Mouse (Mus musculus) midbrain, embryonic 13.5 days (tissue): Measurements from ENCODE around the gene Mafb. TPM values are rescaled to one million over a fixed set of nuclear protein-coding genes. Genes with fewer than 3 reads are reported as not detected.

Source experiments
- ATAC-seq: fragments of 200-750 bp; cut with Nextera tagmentation; 2 replicates; pipeline ENCODE4 v1.8.0; 2017; ENCODE audit warnings: mild to moderate bottlenecking, moderate TSS enrichment, moderate library complexity
- H3K27ac ChIP-seq: fragments of 300-500 bp; sonication (generic); 2 replicates; pipeline ENCODE4 v1.5.1; 2015; ENCODE audit warnings: inconsistent platforms, mild to moderate bottlenecking, moderate library complexity
- H3K27me3 ChIP-seq: fragments of 300-500 bp; sonication (generic); 2 replicates; pipeline ENCODE4 v1.6.1; 2015; ENCODE audit warnings: mild to moderate bottlenecking, inconsistent platforms
- H3K36me3 ChIP-seq: fragments of 300-500 bp; sonication (generic); 2 replicates; pipeline ENCODE4 v1.6.1; 2015; ENCODE audit warnings: mild to moderate bottlenecking, inconsistent platforms
- H3K4me1 ChIP-seq: fragments of 300-500 bp; sonication (generic); replicated peaks from 2 replicates; pipeline ENCODE4 v1.6.1; 2015; ENCODE audit warnings: inconsistent platforms
- H3K4me2 ChIP-seq: fragments of 300-500 bp; sonication (generic); replicated peaks from 2 replicates; pipeline ENCODE4 v1.6.1; 2015; ENCODE audit warnings: moderate library complexity, mild to moderate bottlenecking, inconsistent platforms
- H3K4me3 ChIP-seq: fragments of 300-500 bp; sonication (generic); replicated peaks from 2 replicates; pipeline ENCODE4 v1.5.1; 2015; ENCODE audit warnings: mild to moderate bottlenecking, inconsistent platforms
- H3K9ac ChIP-seq: fragments of 300-500 bp; sonication (generic); replicated peaks from 2 replicates; pipeline ENCODE4 v1.6.1; 2015; ENCODE audit warnings: mild to moderate bottlenecking, inconsistent platforms
- H3K9me3 ChIP-seq: fragments of 300-500 bp; sonication (generic); 2 replicates; pipeline ENCODE4 v1.6.1; 2016; ENCODE audit warnings: mild to moderate bottlenecking, inconsistent platforms
- WGBS: fragments of 180-500 bp; shearing (Covaris S2); methylation state at CpG from one replicate; pipeline ENCODE4 v1.1.7; 2015; 5-methylcytosine and 5-hydroxymethylcytosine counted together
- polyA plus RNA-seq: library from polyadenylated mRNA; unstranded; fragments of >200 nt; fragmentation: Nextera tagmentation; extraction: Ambion mirVana; gene quantifications from 2 replicates; pipeline ENCODE4 v1.2.1, GENCODE M21; 2015

The Mafb gene
- 4.7 and 5.9 TPM in 2 replicates for polyA plus RNA-seq

DNA sequence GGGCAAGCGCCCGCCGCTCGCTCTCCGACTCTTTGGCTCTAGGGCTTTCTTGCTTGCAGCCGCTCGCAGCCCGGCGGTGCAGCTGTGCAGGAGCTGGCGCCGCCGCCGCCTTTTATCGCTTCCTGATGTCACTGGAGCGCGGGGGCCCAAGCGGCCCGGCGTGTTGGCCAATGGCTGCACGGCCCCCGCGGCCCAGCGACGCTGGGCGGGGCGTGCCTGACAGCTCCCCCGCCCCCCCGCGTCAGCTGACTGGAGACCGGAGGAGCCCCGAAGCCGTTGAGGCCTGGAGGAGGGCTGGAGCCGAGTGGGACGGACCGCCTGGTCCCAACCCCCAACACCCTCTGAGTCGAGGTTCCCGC is at the start of gene Mafb:
Mafb (minus strand) TSS at position 86 of the 359 bp plus-strand sequence.
- Histone ChIP-seq H3K4me2 (peak within 1 kb of the TSS; percentile 89), H3K9me3 (no peaks in the 10 kb centered on the region), H3K27me3 (peaks cover 74% of the 10 kb centered on the region), H3K9ac (peak within 1 kb of the TSS; percentile 83), H3K4me1 (peaks cover 51% of the 10 kb centered on the region), H3K4me3 (peak within 1 kb of the TSS; percentile 60), H3K36me3 (no peaks in the 10 kb centered on the region), H3K27ac (peak within 1 kb of the TSS; percentile 91)
- peak; percentile 92 for ATAC-seq
- WGBS = 2% methylated on average over 37 of the region's 37 CpGs

DNA sequence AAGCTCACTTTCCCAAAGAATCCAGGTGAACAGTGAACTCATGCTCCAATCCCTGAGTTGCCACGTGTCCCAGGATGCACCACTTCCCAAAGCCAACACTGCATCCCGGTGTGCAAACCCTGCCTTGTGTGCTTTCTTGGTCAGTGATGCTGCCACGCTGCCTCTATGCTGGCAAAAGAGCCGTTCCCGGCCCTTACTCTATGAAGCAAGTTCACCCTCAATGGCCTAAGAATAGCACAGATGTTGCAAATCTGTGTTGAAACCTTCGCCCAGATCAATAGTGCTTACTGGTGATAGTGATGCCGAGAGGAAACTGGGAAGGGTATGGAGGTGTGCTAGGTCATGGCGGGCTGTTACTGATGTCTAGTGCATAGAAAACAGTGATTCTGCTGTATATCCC is 48.3 kb upstream of the Mafb start:
- no peak overlapping the region for H3K9ac ChIP-seq
- no peak overlapping the region for H3K4me3 ChIP-seq
- H3K4me2 ChIP-seq = no peak overlapping the region
- no peaks in the 10 kb centered on the region for H3K9me3 ChIP-seq
- no peaks in the 10 kb centered on the region for H3K27me3 ChIP-seq
- ATAC-seq = no peak
- H3K27ac ChIP-seq = no peak overlapping the region
- H3K36me3 ChIP-seq = no peaks in the 10 kb centered on the region
- 88% methylated on average over 8 of the region's 8 CpGs for WGBS
- H3K4me1 ChIP-seq = peaks cover 3% of the 10 kb centered on the region; the same call in 1 of the 2 replicates

DNA sequence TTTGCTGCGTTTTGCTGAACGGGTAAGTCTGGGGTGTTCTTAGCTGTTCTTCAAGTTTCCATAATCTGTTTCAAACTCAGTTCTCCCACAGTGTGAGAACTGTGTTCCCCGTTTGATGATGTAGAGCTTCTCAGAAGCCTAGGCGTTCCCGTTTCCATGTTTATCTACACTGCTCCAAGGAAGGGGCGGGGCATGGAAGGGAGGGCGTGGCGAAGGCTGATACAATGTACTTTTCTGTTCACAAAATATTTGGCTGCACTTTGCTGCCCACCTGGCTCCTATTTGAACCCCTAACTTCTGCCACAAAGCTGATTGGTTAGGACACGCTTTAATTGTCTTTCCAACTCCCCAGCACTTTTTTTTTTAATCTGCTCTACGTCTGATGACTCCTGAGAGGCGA is 47.9 kb upstream of the Mafb start:
- ATAC-seq = no peak
- Histone ChIP-seq H3K9me3 (no peaks in the 10 kb centered on the region), H3K27me3 (no peaks in the 10 kb centered on the region), H3K9ac (no peak overlapping the region), H3K4me2 (no peak overlapping the region), H3K36me3 (no peaks in the 10 kb centered on the region), H3K4me3 (no peak overlapping the region), H3K27ac (no peak overlapping the region), H3K4me1 (peaks cover 3% of the 10 kb centered on the region; the same call in 1 of the 2 replicates)
- WGBS = 93% methylated on average over 11 of the region's 11 CpGs

DNA sequence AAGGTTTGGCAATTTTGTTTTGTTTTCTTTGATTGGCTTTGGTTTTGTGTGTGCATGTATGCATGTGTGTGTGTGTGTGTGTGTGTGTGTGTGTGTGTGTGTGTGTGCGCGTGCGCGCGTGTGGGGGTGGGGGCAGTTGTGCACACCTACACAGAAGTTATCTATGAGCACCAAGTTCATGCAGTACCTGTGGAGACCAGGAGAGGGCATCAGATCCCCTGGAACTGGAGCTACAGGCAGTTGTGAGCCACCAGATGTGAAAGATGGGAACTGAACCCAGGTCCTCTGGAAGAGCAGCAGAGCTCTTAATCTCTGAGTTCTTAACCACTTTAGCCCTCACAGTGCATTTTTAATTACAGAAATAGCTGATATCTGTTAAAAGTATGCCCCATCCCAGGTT is 47.1 kb upstream of the Mafb start:
- Histone ChIP-seq H3K9me3 (no peaks in the 10 kb centered on the region), H3K27me3 (no peaks in the 10 kb centered on the region), H3K9ac (no peak overlapping the region), H3K4me3 (no peak overlapping the region), H3K4me2 (no peak overlapping the region), H3K27ac (no peak overlapping the region), H3K36me3 (no peaks in the 10 kb centered on the region), H3K4me1 (peaks cover 3% of the 10 kb centered on the region; the same call in 1 of the 2 replicates)
- ATAC-seq = no peak
- WGBS = 95% methylated on average over 5 of the region's 5 CpGs

DNA sequence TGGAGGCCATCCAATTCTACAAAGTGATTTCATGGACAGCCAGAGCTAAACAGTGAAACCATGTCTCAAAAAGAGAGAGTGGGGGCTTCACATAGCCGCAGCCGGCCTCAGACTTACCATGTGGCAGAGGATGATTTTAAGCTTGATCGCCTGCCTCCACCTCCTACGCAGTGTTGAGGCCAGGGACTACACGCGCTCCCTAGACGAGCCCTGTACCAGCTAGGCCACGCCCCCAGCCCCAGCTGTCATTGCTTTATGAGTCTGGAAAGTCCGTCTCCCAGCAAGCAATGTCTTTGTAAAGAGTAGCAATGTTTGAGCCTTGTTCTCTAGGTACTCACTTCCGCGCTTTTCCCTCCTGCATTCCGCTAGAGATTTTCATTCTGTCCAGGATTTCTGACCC is 46.2 kb upstream of the Mafb start:
- Histone ChIP-seq H3K4me3 (no peak overlapping the region), H3K4me1 (peaks cover 3% of the 10 kb centered on the region; the same call in 1 of the 2 replicates), H3K36me3 (no peaks in the 10 kb centered on the region), H3K4me2 (no peak overlapping the region), H3K9ac (no peak overlapping the region), H3K9me3 (no peaks in the 10 kb centered on the region), H3K27me3 (no peaks in the 10 kb centered on the region), H3K27ac (no peak overlapping the region)
- WGBS = 59% methylated on average over 12 of the region's 12 CpGs
- ATAC-seq = peak; percentile 69

DNA sequence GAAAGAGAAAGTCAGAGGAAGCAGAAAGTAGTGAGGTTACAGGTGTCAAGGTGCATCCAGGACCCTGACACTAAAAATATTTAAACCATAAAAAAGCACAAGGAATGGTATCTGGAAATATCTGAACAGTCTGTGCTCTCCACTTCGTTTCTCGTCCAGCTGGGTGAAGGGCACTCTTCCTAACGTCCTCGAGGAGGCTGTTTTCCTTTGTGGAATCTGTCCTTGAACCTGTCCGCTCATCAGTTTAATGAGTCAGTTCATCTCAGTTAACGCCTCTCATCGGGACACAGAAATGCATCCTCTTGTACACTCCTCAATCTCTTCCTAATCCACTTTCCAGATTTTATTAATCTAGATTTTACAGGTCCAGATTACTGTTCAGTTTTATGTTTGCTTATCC is 44.6 kb upstream of the Mafb start:
- ATAC-seq = no peak
- no peaks in the 10 kb centered on the region for H3K27me3 ChIP-seq
- H3K4me3 ChIP-seq = no peak overlapping the region
- no peak overlapping the region for H3K9ac ChIP-seq
- H3K4me2 ChIP-seq = no peak overlapping the region
- H3K36me3 ChIP-seq = no peaks in the 10 kb centered on the region
- H3K9me3 ChIP-seq = no peaks in the 10 kb centered on the region
- 79% methylated on average over 7 of the region's 7 CpGs for WGBS
- H3K4me1 ChIP-seq = peaks cover 3% of the 10 kb centered on the region; the same call in 1 of the 2 replicates
- no peak overlapping the region for H3K27ac ChIP-seq

DNA sequence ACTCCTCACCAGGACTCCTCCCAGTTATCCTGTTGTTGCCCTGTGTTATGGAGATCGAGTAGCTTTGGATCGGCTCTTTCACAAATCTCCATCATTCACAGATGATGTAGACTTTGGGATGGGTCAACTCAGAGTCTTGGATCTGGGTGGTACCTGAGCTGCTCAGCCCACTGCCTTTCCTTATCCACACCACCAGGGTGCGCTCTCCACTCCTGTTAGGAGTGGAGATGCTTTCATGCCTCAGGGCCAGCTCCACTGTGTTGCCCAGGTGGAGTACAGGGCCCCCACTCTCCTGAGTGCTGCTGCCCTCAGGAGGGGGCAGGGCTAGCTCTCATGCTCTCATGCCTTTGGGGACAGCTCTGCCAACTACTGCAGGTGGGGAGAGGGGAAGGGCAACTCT is 40.9 kb upstream of the Mafb start:
- no peaks in the 10 kb centered on the region for H3K9me3 ChIP-seq
- no peak overlapping the region for H3K27ac ChIP-seq
- H3K9ac ChIP-seq = no peak overlapping the region
- H3K4me2 ChIP-seq = no peak overlapping the region
- ATAC-seq = no peak
- H3K4me3 ChIP-seq = no peak overlapping the region
- H3K4me1 ChIP-seq = peaks cover 3% of the 10 kb centered on the region; the same call in 1 of the 2 replicates
- H3K27me3 ChIP-seq = no peaks in the 10 kb centered on the region
- no peaks in the 10 kb centered on the region for H3K36me3 ChIP-seq
- WGBS = 82% methylated on average over 3 of the region's 3 CpGs

DNA sequence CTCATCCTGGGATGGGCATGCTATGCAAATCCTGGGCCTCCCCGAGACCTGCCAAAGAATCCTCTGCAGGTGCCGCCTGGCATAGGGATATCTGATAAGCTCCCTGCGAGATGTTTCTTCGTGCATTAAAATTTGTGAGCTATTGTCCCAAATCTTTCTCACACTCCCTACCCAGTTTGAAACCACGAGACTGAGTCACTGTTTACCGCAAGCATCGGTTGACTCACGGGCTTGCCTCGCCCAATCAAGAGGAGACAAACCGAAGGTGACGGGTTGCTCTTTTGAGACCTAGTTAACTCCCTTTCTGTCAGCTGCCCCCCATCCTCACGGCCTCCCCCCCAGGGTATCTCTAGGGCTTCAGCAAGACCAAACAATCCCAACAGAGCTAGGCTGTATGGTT is 30.9 kb upstream of the Mafb start:
- 83% methylated on average over 12 of the region's 12 CpGs for WGBS
- H3K27ac ChIP-seq = no peak overlapping the region
- H3K27me3 ChIP-seq = no peaks in the 10 kb centered on the region
- ATAC-seq = no peak
- H3K4me1 ChIP-seq = peaks cover 29% of the 10 kb centered on the region
- H3K9ac ChIP-seq = no peak overlapping the region
- no peak overlapping the region for H3K4me2 ChIP-seq
- H3K9me3 ChIP-seq = no peaks in the 10 kb centered on the region
- H3K36me3 ChIP-seq = no peaks in the 10 kb centered on the region
- H3K4me3 ChIP-seq = no peak overlapping the region

DNA sequence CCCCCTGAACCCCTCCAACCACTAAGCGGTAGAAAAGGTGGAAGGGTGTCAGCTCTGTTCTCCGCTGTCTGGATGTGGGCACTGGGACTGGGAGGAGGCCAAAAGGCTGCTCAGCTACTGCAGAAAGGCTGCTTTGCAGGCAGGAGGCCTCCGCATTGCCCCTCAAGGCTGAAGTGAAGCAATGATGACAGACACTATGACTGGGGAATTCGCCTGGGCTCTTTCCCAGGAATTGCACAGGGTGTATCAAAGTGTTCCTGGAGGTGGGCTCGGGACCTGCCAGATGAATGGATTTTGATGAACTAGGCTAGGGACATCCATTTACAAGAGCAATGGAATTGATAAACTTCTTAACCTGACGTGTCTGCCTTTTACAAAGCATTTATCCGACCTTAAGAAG is 27.9 kb upstream of the Mafb start:
- Histone ChIP-seq H3K4me3 (no peak overlapping the region), H3K27me3 (no peaks in the 10 kb centered on the region), H3K4me2 (no peak overlapping the region), H3K27ac (0 out of 2 replicates have a peak overlapping the region, but pooled peaks have one; percentile 25), H3K9me3 (no peaks in the 10 kb centered on the region), H3K36me3 (no peaks in the 10 kb centered on the region), H3K9ac (no peak overlapping the region; the same call in 1 of the 2 replicates), H3K4me1 (peaks cover 29% of the 10 kb centered on the region)
- WGBS = 66% methylated on average over 7 of the region's 7 CpGs
- ATAC-seq = peak; percentile 59; the same call in 1 of the 2 replicates

DNA sequence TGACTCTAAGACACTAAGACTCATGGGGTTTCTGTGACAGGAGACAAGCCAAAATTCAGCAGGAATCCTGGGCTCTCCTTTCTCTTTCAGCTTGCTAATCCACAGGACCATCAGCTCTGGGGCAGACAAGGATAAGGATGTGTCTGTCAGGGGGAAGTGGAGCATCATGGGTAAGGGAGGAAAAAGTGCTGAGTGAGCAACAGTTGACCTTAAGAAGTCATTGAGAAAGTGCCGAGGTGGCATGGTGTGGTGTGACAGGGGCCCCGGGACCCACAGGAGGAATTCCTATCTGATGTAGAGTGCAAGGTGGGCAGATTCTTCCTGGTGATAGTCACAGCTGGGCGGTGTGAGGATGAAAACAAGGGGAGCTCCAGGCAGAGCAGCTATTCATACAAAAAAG is 25.8 kb upstream of the Mafb start:
- H3K4me2 ChIP-seq = no peak overlapping the region
- ATAC-seq = no peak
- H3K4me3 ChIP-seq = no peak overlapping the region
- peaks cover 40% of the 10 kb centered on the region for H3K4me1 ChIP-seq
- no peak overlapping the region for H3K9ac ChIP-seq
- no peaks in the 10 kb centered on the region for H3K9me3 ChIP-seq
- 81% methylated on average over 3 of the region's 3 CpGs for WGBS
- H3K36me3 ChIP-seq = no peaks in the 10 kb centered on the region
- no peak overlapping the region for H3K27ac ChIP-seq
- H3K27me3 ChIP-seq = no peaks in the 10 kb centered on the region

DNA sequence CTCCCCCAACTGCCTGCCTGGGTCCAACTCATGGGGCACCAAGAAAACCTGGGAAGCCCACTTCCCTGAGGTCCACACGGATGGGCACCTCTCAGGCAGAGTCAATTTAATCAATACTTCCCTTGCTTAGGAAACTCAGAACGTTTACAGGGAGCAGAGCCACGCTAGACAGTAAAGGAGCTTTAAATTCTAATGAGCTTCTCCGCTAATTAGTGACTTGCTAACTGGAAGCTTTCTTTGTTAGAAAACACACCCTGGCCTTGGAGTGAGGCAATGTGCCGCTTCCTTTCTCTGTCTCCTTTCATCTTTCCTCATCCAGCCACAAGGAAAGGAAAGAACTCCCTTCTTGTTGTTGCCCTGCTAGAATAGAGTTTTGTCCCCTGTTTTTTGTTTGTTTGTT is 21.7 kb upstream of the Mafb start:
- Histone ChIP-seq H3K4me1 (peaks cover 11% of the 10 kb centered on the region), H3K27ac (no peak overlapping the region), H3K9ac (no peak overlapping the region), H3K27me3 (no peaks in the 10 kb centered on the region), H3K4me3 (no peak overlapping the region), H3K9me3 (no peaks in the 10 kb centered on the region), H3K4me2 (no peak overlapping the region), H3K36me3 (no peaks in the 10 kb centered on the region)
- WGBS = 18% methylated on average over 5 of the region's 5 CpGs
- ATAC-seq = no peak

DNA sequence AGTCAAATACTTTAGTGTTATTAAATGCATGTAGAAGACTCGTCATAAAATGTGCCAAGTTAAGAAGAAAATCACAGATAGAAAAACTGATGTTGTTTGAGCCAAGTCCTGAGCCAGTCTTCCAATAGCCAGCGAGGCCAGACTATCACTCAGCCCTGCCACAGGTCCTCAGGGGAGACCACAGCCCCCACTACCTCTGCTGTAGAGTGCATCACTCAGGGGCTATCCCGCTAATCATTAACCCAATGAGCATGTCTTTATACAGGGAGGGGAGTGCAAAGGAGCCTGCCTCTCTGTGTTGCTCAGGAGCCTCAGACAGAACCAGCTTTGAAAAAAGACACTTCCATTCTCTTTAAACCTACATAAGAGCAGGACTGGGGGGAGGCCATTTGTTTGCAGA is 16.6 kb upstream of the Mafb start:
- Histone ChIP-seq H3K4me2 (no peak overlapping the region), H3K4me3 (no peak overlapping the region), H3K9ac (no peak overlapping the region), H3K4me1 (peaks cover 2% of the 10 kb centered on the region), H3K9me3 (no peaks in the 10 kb centered on the region), H3K27ac (no peak overlapping the region), H3K36me3 (no peaks in the 10 kb centered on the region), H3K27me3 (no peaks in the 10 kb centered on the region)
- WGBS = 72% methylated on average over 3 of the region's 3 CpGs
- ATAC-seq = no peak

DNA sequence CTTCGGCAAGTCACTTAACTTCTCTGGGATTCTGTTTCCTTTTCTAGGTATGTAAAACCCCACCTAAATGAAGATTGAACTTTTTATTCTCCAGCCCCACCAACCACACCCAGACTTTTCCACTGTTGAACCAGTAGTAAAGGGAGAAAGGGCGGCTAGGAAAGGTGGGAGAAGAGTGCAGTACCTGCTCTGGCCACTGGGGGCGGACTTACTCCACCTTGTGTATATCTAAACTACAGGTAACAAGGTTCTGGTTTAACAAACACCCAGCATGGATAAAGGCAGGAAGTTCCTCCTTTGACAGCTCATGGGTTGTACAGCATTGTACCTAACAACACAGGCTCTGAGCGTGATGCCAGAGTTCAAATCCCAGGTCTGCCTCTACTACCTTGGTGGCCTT is 11.4 kb upstream of the Mafb start:
- WGBS = 48% methylated on average over 4 of the region's 4 CpGs
- no peak overlapping the region for H3K4me2 ChIP-seq
- H3K9ac ChIP-seq = no peak overlapping the region
- no peak overlapping the region for H3K4me3 ChIP-seq
- H3K27me3 ChIP-seq = peaks cover 33% of the 10 kb centered on the region
- H3K36me3 ChIP-seq = no peaks in the 10 kb centered on the region
- 0 out of 2 replicates have a peak, but pooled peaks cover 4% of the 10 kb centered on the region for H3K4me1 ChIP-seq
- no peak for ATAC-seq
- H3K27ac ChIP-seq = no peak overlapping the region
- H3K9me3 ChIP-seq = no peaks in the 10 kb centered on the region
